Mouse (Mus musculus) heart, embryonic 14.5 days (tissue): Measurements from ENCODE around the gene Epn1. TPM values are rescaled to one million over a fixed set of nuclear protein-coding genes. Genes with fewer than 3 reads are reported as not detected.

Source experiments
- ATAC-seq: fragments of 200-750 bp; cut with Nextera tagmentation; 2 replicates; pipeline ENCODE4 v1.8.0; 2017; ENCODE audit warnings: low read depth, moderate TSS enrichment; ENCODE audit not compliant: insufficient number of reproducible peaks, insufficient read depth, low FRiP score
- H3K27ac ChIP-seq, 2 experiments: fragments of 200-500 bp in 1 of 2; fragments of 300-500 bp in 1 of 2; sonication (generic) in 1 of 2; replicated peaks in 1 of 2; 2 replicates each; pipeline ENCODE4 v1.5.1; 2012 to 2014; ENCODE audit warnings: low read depth in 2 of 2, low read length in 2 of 2, control low read depth in 1 of 2, mild to moderate bottlenecking in 1 of 2, mixed read lengths in 1 of 2; ENCODE audit not compliant: control insufficient read depth in 1 of 2, insufficient read depth in 1 of 2
- H3K27me3 ChIP-seq: fragments of 300-500 bp; sonication (generic); 2 replicates; pipeline ENCODE4 v1.6.1; 2014; ENCODE audit warnings: mild to moderate bottlenecking, low read length, control low read depth; ENCODE audit not compliant: control insufficient read depth, insufficient read depth
- H3K36me3 ChIP-seq: fragments of 300-500 bp; sonication (generic); 2 replicates; pipeline ENCODE4 v1.6.1; 2014; ENCODE audit warnings: mild to moderate bottlenecking, control low read depth, low read length, mixed read lengths; ENCODE audit not compliant: control insufficient read depth, insufficient read depth
- H3K4me1 ChIP-seq, 2 experiments: fragments of 200-500 bp in 1 of 2; fragments of 300-500 bp in 1 of 2; sonication (generic) in 1 of 2; 2 replicates each; pipeline ENCODE4 v1.6.1; 2012 to 2014; ENCODE audit warnings: low read length in 2 of 2, control low read depth in 1 of 2, mixed read lengths in 1 of 2; ENCODE audit not compliant: control insufficient read depth in 2 of 2, insufficient read depth in 2 of 2
- H3K4me2 ChIP-seq: fragments of 300-500 bp; sonication (generic); 2 replicates; pipeline ENCODE4 v1.6.1; 2014; ENCODE audit warnings: mild to moderate bottlenecking, low read length
- H3K4me3 ChIP-seq, 2 experiments: fragments of 200-500 bp in 1 of 2; fragments of 300-500 bp in 1 of 2; sonication (generic) in 1 of 2; 2 replicates each; pipeline ENCODE4 v1.5.1; 2012 to 2014; ENCODE audit warnings: low read length in 2 of 2, mild to moderate bottlenecking in 2 of 2, control low read depth in 1 of 2, low read depth in 1 of 2, moderate library complexity in 1 of 2; ENCODE audit not compliant: control insufficient read depth in 1 of 2, insufficient read depth in 1 of 2
- H3K9ac ChIP-seq: fragments of 300-500 bp; sonication (generic); 2 replicates; pipeline ENCODE4 v1.6.1; 2014; ENCODE audit warnings: mild to moderate bottlenecking, low read length
- H3K9me3 ChIP-seq: fragments of 300-500 bp; sonication (generic); 2 replicates; pipeline ENCODE4 v1.6.1; 2016; ENCODE audit warnings: low read length, control low read depth; ENCODE audit not compliant: control insufficient read depth
- WGBS: fragments of 180-500 bp; shearing (Covaris S2); extraction: QIAGEN DNeasy Blood & Tissue Kit; methylation state at CpG from one replicate; pipeline ENCODE4 v1.1.7; 2014; 5-methylcytosine and 5-hydroxymethylcytosine counted together
- polyA plus RNA-seq: library from polyadenylated mRNA; unstranded; fragments of >200 nt; fragmentation: Nextera tagmentation; extraction: Ambion mirVana; gene quantifications from 2 replicates; pipeline ENCODE4 v1.2.1, GENCODE M21; 2014

Gene Epn1
- polyA plus RNA-seq, 1 experiment from 2014 or later: 50.6 TPM

GRCm38 (mm10) chr7:5059421-5059820, 20.6 kb upstream of the Epn1 start:
- WGBS: 88% methylated on average over 12 of the region's 12 CpGs
- Histone ChIP-seq H3K27ac (no peak overlapping the region), H3K36me3 (peaks cover 4% of the 10 kb centered on the region), H3K4me3 (no peak overlapping the region), H3K4me1 (peaks cover 5 to 26% of the 10 kb centered on the region in 2 experiments; a peak in 3 of 4 replicates), H3K4me2 (peak overlapping the region; percentile 98; the same call in 1 of the 2 replicates), H3K27me3 (peaks cover 45% of the 10 kb centered on the region), H3K9me3 (no peaks in the 10 kb centered on the region), H3K9ac (no peak overlapping the region)
- ATAC-seq: no peak

- Histone ChIP-seq H3K4me2 (peak overlapping the region; percentile 98), H3K9ac (peak overlapping the region; percentile 84), H3K27ac (peak overlapping the region; percentile 96 to 98), H3K9me3 (no peaks in the 10 kb centered on the region), H3K27me3 (peaks cover 37% of the 10 kb centered on the region), H3K4me3 (peak overlapping the region; percentile 82 to 84), H3K36me3 (peaks cover 7% of the 10 kb centered on the region), H3K4me1 (peaks cover 5 to 28% of the 10 kb centered on the region in 2 experiments; a peak in 3 of 4 replicates)
- WGBS: 2% methylated on average over 27 of the region's 27 CpGs
- 0 out of 2 replicates have a peak, but pooled peaks have one; percentile 2 for ATAC-seq
These were observed 19.8 kb upstream of the Epn1 start for GRCm38 (mm10) chr7:5060239-5060731.

- peak; percentile 85 for ATAC-seq
- H3K4me1 ChIP-seq: peaks cover 5 to 30% of the 10 kb centered on the region in 2 experiments; a peak in 3 of 4 replicates
- peak overlapping the region; percentile 98 for H3K4me2 ChIP-seq
- peak overlapping the region; percentile 84 for H3K9ac ChIP-seq
- H3K9me3 ChIP-seq: no peaks in the 10 kb centered on the region
- peak overlapping the region; percentile 98 to 100 for H3K27ac ChIP-seq
- peaks cover 11% of the 10 kb centered on the region for H3K36me3 ChIP-seq
- peaks cover 28% of the 10 kb centered on the region for H3K27me3 ChIP-seq
- WGBS: under 1% methylated on average over 60 of the region's 60 CpGs
- peak overlapping the region; percentile 82 to 84 for H3K4me3 ChIP-seq
These were observed 18.9 kb upstream of the Epn1 start for GRCm38 (mm10) chr7:5060944-5061773.

- peak within 1 kb of the TSS; percentile 98 for H3K4me2 ChIP-seq
- H3K4me1 ChIP-seq: peaks cover 4 to 26% of the 10 kb centered on the region in 2 experiments; a peak in 3 of 4 replicates
- H3K9me3 ChIP-seq: no peaks in the 10 kb centered on the region
- H3K27ac ChIP-seq: peak within 1 kb of the TSS; percentile 98 to 100
- peaks cover 18% of the 10 kb centered on the region for H3K36me3 ChIP-seq
- peak within 1 kb of the TSS; percentile 84 for H3K4me3 ChIP-seq
- peaks cover 22% of the 10 kb centered on the region for H3K27me3 ChIP-seq
- ATAC-seq: peak; percentile 81
- under 1% methylated on average over 57 of the region's 65 CpGs for WGBS
- H3K9ac ChIP-seq: peak within 1 kb of the TSS; percentile 84
These were observed 18.2 kb upstream of the Epn1 start, which contains the start of gene U2af2 for GRCm38 (mm10) chr7:5061774-5062359. TSS of gene U2af2 (plus strand) at chr7:5062143.

GRCm38 (mm10) chr7:5062360-5063001, 17.6 kb upstream of the Epn1 start:
- peaks cover 3 to 23% of the 10 kb centered on the region in 2 experiments; a peak in 3 of 4 replicates for H3K4me1 ChIP-seq
- WGBS: under 1% methylated on average over 41 of the region's 51 CpGs

GRCm38 (mm10) chr7:5064886-5065285, 15.1 kb upstream of the Epn1 start:
- no peaks in the 10 kb centered on the region for H3K27me3 ChIP-seq
- ATAC-seq: no peak
- no peak overlapping the region for H3K9ac ChIP-seq
- WGBS: 91% methylated on average over 6 of the region's 6 CpGs
- H3K4me3 ChIP-seq: no peak overlapping the region
- H3K9me3 ChIP-seq: no peaks in the 10 kb centered on the region
- peaks cover 49% of the 10 kb centered on the region for H3K36me3 ChIP-seq
- H3K27ac ChIP-seq: no peak overlapping the region
- no peak overlapping the region for H3K4me2 ChIP-seq
- H3K4me1 ChIP-seq: peaks cover 3 to 23% of the 10 kb centered on the region in 2 experiments; a peak in 3 of 4 replicates

More at GRCm38 (mm10) chr7:5062360-5063001, 17.6 kb upstream of the Epn1 start:
- H3K4me3 ChIP-seq: peak overlapping the region; percentile 84
- H3K36me3 ChIP-seq: peaks cover 25% of the 10 kb centered on the region
- peak overlapping the region; percentile 84 for H3K9ac ChIP-seq
- ATAC-seq: peak; percentile 63
- no peaks in the 10 kb centered on the region for H3K9me3 ChIP-seq
- H3K4me2 ChIP-seq: peak overlapping the region; percentile 98
- H3K27ac ChIP-seq: peak overlapping the region; percentile 95 to 98
- peaks cover 16% of the 10 kb centered on the region for H3K27me3 ChIP-seq

GRCm38 (mm10) chr7:5073586-5073985, 6.4 kb upstream of the Epn1 start:
- H3K27ac ChIP-seq: no peak overlapping the region
- H3K4me2 ChIP-seq: no peak overlapping the region
- WGBS: 44% methylated on average over 1 of the region's 1 CpGs

More at GRCm38 (mm10) chr7:5073586-5073985, 6.4 kb upstream of the Epn1 start:
- ATAC-seq: no peak
- Histone ChIP-seq H3K9me3 (no peaks in the 10 kb centered on the region), H3K4me1 (no peaks in the 10 kb centered on the region), H3K36me3 (peaks cover 99% of the 10 kb centered on the region), H3K9ac (no peak overlapping the region), H3K27me3 (no peaks in the 10 kb centered on the region), H3K4me3 (no peak overlapping the region)
